Comparison of ENCODE assay signal across 7 mouse cellular contexts in genomic region chr13:38204702-38205482, GRCm38 (mm10). TPM values are rescaled to one million over a fixed set of nuclear protein-coding genes. Genes with fewer than 3 reads are reported as not detected.
DNase-seq lines count a peak whose midpoint lies in the region; ATAC-seq lines count a peak whose summit lies in the region.

Gene Snrnp48, plus strand, starts transcription at chr13:38204938.

- H3K4me2 ChIP-seq in intestine, embryonic 16.5 days (ENCODE audit: low read depth, low read length), result peak within 1 kb of the TSS; percentile 59
- H3K4me2 ChIP-seq in midbrain, embryonic 11.5 days, result peak within 1 kb of the TSS; percentile 54

- peak; percentile 98 for ATAC-seq in intestine, embryonic 16.5 days
- peak; percentile 99 for ATAC-seq in midbrain, embryonic 11.5 days (ENCODE audit: low FRiP score)

- intact Hi-C loops in left cerebral cortex, postnatal 36 days (cut with DNase I), result loop anchor here (5.0 kb wide), 1 partner anchor 168 kb away; the partner anchor contains the start of genes Cage1 and Riok1

- peak within 1 kb of the TSS; percentile 93 for H3K9ac ChIP-seq in intestine, embryonic 16.5 days (ENCODE audit: low read depth, low read length)
- peak within 1 kb of the TSS; percentile 89 for H3K9ac ChIP-seq in midbrain, embryonic 11.5 days (ENCODE audit: low read length)

- H3K4me3 ChIP-seq in intestine, embryonic 16.5 days (ENCODE audit: low read length), result peak within 1 kb of the TSS; percentile 97
- H3K4me3 ChIP-seq in midbrain, embryonic 11.5 days (ENCODE audit: low read depth, low read length), result peak within 1 kb of the TSS; percentile 86

- H3K36me3 ChIP-seq in intestine, embryonic 16.5 days (ENCODE audit: control insufficient read depth, insufficient read depth, low read length), result no peaks in the 10 kb centered on the region
- no peaks in the 10 kb centered on the region for H3K36me3 ChIP-seq in midbrain, embryonic 11.5 days (ENCODE audit: control insufficient read depth, insufficient read depth, low read length)

- H3K4me1 ChIP-seq in intestine, embryonic 16.5 days (ENCODE audit: control insufficient read depth, insufficient read depth, low read length), result peaks cover 13% of the 10 kb centered on the region
- peaks cover 5% of the 10 kb centered on the region for H3K4me1 ChIP-seq in midbrain, embryonic 11.5 days (ENCODE audit: control insufficient read depth, insufficient read depth, low read length)

- WGBS in intestine, embryonic 16.5 days, result under 1% methylated on average over 59 of the region's 59 CpGs
- under 1% methylated on average over 57 of the region's 59 CpGs for WGBS in midbrain, embryonic 11.5 days

- DNase-seq in adrenal gland, adult 8-10 months, result peak; percentile 83
- peak; percentile 88 for DNase-seq in embryo, embryonic 9.5 days (ENCODE audit: extremely low spot score)
- DNase-seq in gastrocnemius, postnatal 4 days (ENCODE audit: low spot score in 2 of 2), result peak; percentile 79 to 86
- DNase-seq in left cerebral cortex, postnatal 36 days (ENCODE audit: low spot score in 2 of 2), result peak; percentile 89 to 90
- DNase-seq in midbrain, embryonic 11.5 days (ENCODE audit: low spot score, missing footprints), result peak; percentile 99
- peak; percentile 77 for DNase-seq in skeletal muscle tissue, adult 2 months (ENCODE audit: low read depth, low spot score)

- no peaks in the 10 kb centered on the region for H3K27me3 ChIP-seq in intestine, embryonic 16.5 days (replicated peaks; ENCODE audit: control insufficient read depth, insufficient read depth, low read length)
- H3K27me3 ChIP-seq in midbrain, embryonic 11.5 days (ENCODE audit: control insufficient read depth, insufficient read depth, low read length), result no peaks in the 10 kb centered on the region; the same call in 1 of the 2 replicates

- H3K9me3 ChIP-seq in intestine, embryonic 16.5 days (ENCODE audit: control insufficient read depth, low read length), result no peaks in the 10 kb centered on the region
- no peaks in the 10 kb centered on the region for H3K9me3 ChIP-seq in midbrain, embryonic 11.5 days (ENCODE audit: control insufficient read depth, low read length)

- H3K27ac ChIP-seq in intestine, embryonic 16.5 days (ENCODE audit: low read length), result peak within 1 kb of the TSS; percentile 92
- H3K27ac ChIP-seq in midbrain, embryonic 11.5 days (ENCODE audit: low read depth, low read length), result peak within 1 kb of the TSS; percentile 76

RNA-seq across cellular contexts. Expression of gene Snrnp48, which starts in this region (rescaled TPM):
- 10 to 100 TPM; 14.0 to 28.6 (median 21.0) TPM for total RNA-seq in adrenal gland, adult 8-10 months (2022)
- 10 to 100 TPM; 13.5 to 14.5 TPM for total RNA-seq in gastrocnemius, postnatal 4 days (2021)
- polyA plus RNA-seq in intestine, embryonic 16.5 days (2015; fragmentation: Nextera tagmentation; extraction: Ambion mirVana), result 27.3 and 30.9 TPM in 2 replicates
- 10 to 100 TPM; 12.7 to 25.7 TPM for total RNA-seq in left cerebral cortex, postnatal 36 days (2021)
- 36.0 and 39.8 TPM in 2 replicates for polyA plus RNA-seq in midbrain, embryonic 11.5 days (2014; fragmentation: Nextera tagmentation; extraction: Ambion mirVana)

Comparison
In these comparisons a context has a peak if more than half of its experiments do, and no peak if none do; other contexts are left out.
1. Peak in every context shown above with its lines: DNase-seq, ATAC-seq, H3K4me3 ChIP-seq and H3K27ac ChIP-seq.